Mouse (Mus musculus) thymus, postnatal 4 days (tissue): ENCODE measurements around the gene B4galt1.
"Not testable (repeated sequence)": the region's sequence is repeated elsewhere in the genome, so short reads cannot be mapped to it uniquely, and the experiment has no call there.

ENCODE experiments used
- DNase-seq: peaks from one replicate; pipeline ENCODE4 v3.0.0; 2021

Gene B4galt1

DNA sequence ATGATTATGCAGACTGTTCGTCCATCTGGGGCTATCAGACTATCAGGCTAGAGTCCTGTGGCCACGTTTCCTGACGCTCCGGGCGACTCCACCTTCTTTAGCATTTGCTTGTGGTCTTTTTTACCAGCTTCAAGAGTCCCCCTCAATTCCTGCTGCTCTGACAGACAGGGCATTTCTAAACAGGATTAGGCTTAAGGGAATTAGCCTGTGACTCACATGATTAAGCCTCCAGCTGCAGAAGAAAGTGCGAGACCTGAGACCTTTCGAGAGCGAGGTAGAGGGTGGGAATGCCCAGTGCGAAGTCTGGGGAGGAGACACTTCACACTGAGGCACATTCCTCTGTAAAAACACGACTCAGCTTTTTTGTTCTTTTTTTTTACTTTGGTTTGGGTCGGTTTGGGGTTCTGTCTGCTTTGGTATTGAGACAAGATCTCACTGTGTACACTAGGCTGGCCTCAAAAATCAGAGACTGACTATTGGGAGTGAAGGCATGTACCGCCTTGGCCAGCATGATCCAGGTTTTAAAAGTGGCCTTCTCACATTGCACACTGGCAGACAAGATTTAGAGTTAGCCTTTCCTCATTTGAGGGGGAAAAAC, 37.9 kb downstream of the B4galt1 start:
- DNase-seq, result no peak

DNA sequence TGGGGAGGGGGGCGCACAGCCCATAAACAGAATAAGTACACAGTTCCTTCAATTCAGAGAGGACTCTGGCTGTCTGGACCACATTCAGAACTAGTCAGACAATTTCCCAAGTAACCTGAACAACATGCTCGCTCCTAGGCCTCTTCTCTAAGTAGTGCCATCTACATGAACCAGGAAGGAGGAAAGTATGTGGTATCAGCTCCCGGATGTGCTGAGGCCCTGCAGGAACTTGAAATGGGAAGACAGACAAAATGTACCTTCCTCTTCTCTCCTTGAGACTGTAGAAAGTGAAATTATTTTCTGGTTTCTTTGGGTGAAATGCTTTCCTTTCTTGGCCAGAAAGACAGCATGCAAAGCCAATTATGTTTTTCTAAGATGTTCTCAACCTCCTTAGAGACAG, 38.7 kb downstream of the B4galt1 start:
- no peak for DNase-seq

DNA sequence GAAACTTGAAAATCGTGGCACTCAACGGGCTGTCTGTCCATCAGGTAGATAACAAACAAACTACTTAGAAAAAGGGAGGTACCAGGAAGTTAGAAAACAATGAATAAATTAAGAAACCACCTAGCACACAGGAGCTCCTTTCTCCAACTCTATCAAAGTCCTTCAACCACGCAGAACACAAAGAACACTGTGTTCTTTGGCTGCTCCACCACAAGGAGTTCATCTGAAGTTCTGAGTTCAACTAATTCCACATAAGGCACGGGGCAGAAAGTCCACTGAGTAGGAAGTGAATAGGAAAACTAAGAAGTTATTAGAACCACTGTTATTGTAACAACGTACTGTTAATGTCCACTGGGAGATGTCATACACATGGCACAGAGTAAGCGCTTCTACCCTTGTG, 39.4 kb downstream of the B4galt1 start:
- no peak for DNase-seq

DNA sequence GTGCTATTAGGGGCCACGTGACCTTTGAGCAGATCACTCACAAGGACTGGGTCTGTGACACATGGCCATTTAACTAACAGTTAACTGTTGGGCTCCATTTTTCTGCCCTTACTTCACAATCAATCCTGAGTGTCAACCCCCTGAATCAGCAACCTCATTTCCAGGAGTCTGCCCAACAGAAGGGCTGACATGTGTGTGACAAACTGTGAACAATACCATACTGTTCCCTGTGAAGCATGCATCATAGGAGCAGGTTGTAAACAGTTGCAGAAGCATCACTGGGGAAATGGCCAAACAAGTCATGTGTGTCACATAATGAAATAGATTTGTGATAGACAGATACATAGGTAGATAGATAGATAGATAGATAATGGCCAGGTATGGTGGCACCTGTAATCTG, 40.9 kb downstream of the B4galt1 start:
- no peak for DNase-seq

DNA sequence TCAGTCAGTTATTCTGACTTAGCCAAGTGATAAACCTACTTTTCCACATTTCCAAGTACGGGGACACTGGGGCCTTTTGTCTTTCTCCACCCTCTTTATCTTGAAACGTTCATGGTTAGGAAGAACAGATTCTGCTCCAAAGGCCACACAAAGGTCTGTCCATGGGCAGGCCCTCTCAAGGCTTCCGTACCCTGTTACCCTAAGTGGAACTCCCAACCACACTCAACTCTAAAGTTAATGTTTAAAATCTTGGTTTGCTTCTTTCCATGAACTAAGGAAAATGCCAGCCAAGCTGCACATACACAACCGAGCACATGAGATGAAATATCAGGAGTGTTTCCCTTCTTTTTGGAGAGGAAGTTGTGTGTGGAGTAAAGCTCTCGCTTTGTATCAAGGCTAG, 43.3 kb downstream of the B4galt1 start:
- no peak for DNase-seq

DNA sequence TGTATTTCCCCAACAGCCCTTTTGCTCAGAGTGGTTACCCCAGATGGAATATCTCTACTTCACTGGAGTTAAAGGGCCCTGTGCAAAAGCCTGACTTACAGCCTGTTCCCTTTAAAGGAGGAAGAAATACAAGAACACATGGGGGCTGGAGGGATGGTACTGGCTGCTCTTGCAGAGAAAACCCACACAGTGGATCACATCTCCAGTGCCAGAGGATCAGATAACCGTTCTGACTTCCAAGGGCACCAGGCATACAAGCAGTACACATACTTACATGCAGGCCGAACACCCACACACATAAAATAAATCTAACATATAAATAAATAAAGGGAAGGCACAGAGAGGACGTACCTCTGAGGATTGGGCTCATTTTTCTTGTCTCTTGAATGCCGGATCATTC, 46.4 kb downstream of the B4galt1 start:
- no peak for DNase-seq

DNA sequence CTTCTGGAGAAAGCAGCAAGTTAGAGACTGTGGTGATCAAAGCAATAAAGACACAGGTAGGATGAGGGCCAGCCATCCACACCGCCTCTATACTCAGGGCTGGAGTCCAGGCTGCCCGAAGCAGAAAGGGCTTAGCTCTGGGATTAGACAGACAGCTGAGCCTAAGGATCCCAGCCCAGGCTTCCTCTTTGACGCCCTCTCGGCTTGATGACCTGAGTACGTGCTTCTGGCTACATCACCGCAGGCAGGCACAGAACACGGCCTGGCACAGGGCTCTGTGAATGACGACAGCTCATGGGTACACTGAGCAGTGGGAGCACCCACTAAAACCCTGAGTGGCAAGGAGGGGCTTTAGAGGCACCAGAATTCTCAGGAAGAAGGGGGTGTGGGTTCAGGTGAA, 48.4 kb downstream of the B4galt1 start:
- DNase-seq, result no peak

DNA sequence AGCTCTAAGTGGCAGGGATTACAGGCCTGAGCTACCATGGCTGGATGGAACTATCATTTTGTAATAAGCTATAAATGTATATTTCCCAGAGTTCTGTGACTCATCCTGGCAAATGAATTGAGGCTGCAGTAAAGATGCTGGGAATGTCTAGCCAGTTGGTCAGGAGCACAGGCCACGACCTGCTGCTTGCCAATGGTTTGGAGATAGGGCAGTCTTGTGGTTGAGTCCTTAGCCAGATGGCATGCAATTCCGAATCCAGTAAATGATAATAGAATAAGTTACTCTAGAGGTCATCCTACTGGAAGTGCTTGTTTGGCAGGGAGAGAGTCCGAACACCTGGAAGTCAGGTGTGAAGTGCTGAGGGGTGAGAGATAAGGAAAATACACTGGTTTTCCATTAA, 51.0 kb downstream of the B4galt1 start:
- no peak for DNase-seq

DNA sequence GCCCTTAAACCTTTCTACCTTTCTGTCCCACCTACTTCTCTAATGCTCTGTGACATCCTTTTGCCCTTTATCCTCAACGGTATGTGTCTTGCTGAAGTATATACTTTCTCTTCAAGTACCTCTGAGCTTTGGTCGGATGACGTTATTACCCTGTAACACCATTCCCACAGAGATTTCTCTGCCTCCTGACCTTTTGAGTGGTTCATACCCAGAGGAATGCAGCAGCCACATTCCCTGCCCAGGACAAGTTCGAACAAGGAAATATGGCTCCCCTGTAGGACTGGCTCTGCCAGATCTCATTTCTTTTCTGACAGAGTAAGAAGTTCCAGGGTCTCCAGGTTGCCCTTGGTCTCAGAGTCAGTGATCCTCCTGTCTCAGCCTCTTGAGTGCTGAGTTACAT, 51.9 kb downstream of the B4galt1 start:
- no peak for DNase-seq

DNA sequence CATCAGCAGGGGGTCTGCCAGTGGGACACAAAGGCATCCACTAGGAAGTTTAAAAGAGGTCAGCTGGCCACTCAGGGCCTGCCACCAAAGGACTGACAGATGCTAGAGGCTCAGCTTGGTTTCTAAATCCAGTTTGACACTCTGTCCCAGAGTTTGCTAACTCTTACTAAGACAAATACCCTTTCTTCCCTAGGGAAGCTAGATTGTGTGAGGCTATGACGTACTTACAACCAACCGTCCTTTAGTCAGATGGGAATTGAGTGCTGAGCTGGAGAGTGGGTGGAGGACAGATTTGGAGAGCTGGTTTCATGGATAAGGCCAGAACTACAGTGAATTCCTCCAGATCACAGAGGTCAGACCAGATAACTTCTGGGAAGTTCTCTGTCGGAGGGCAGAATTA, 52.9 kb downstream of the B4galt1 start:
- no peak for DNase-seq

DNA sequence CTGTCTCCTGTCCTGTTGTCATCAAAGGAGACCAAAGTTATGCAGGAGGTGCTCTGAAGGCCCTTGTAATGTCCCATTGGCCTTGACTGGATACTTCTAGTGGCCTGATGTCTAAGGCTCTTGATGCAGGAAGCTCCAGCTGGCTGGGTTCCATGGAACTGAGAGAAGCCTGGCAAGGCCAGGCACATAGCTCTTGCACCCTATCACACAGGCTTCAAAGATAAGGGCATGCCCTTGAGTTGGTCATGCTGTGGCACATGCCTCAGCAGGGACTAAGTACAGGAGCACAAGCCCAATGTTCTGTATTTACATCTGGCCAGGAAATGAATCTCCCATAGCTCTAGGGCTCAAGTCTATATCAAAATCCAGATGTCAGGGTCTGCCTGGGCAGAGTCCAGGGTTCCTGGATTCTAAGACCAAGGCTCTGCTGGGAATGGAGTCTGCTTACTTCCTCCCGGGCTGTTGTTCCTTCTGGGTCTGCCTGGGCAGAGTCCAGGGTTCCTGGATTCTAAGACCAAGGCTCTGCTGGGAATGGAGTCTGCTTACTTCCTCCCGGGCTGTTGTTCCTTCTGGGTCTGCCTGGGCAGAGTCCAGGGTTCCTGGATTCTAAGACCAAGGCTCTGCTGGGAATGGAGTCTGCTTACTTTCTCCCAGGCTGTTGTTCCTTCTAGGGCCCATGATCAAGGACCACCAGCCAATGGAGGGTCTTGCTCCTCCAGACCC, 54.8 kb downstream of the B4galt1 start:
- DNase-seq, result not testable (repeated sequence)

DNA sequence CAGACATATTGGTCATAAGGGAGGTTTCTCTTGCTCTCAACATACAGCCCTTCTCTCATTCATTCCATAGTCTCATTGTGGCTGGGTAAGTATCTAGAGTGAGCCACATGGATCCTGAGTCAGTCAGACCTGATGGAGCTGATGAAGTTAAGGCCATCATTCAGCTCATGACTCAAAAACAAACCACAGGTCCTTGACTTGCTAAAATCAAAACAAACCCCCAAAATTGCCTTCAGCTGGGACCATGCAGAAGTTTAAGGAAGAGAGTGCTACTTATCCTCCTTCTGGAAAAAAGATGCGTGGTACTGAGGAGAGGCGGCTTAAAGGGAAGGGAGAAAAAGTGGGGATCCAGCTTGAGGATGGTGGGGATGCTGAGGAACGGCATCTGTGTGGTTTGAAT, 58.0 kb downstream of the B4galt1 start:
- no peak for DNase-seq

DNA sequence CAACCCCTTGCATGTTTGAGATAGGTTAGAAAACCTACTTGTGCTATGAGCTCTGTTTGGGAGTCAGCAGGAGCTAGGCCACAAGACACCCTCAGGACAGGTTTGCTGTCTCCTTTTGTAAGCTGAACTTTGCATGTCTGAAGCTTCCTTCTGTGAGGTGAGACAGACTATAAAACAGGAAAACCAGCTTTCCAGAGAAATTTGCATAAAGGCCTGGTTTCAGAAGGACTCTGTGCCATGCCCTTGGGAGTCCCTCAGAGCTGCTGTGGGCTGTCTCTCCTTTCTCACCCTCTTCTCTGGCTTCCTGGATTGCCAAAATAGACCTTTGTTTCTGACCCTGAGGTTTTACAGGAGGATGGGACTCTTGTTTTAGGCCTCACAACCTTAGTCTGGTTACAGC, 59.5 kb downstream of the B4galt1 start:
- DNase-seq, result no peak

DNA sequence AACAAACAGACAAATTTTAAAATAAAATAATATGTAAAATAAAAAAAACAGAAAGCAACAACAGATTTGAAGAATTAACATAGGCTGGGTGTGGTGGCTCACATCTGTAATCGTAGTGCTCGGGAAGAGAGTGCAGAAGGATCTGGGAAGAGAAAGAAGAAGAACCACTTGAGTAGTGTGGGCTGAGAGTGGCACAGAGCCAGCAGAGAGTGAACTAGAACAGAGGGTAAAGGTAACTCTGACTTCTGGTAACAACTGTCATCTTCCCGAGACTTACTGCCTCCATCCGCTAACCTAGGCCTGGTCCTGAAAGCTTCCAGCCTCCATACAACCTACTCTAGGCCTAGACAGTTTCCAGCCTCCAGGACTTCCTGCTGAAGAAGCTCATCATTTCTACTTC, 62.6 kb downstream of the B4galt1 start:
- no peak for DNase-seq

DNA sequence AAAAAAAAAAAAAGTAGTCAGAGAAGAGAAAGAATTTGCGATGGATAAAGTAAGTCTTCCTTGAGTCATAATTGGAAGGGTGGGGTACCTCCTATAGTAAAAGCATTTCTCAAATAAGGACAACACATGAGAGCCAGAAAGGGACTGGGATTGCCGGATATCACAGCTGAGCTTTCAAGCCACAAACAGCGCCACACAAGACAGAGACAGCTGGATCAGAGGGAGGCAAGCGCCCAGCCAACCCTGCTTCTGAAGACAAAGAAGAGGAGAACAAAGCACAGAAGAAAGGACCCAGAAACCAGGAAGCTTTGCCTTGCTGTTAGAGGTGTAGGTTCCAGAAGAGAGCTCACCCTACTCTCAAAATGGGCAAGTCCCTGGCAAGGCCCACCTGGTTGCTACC, 67.2 kb downstream of the B4galt1 start:
- peak; percentile 32 for DNase-seq

DNA sequence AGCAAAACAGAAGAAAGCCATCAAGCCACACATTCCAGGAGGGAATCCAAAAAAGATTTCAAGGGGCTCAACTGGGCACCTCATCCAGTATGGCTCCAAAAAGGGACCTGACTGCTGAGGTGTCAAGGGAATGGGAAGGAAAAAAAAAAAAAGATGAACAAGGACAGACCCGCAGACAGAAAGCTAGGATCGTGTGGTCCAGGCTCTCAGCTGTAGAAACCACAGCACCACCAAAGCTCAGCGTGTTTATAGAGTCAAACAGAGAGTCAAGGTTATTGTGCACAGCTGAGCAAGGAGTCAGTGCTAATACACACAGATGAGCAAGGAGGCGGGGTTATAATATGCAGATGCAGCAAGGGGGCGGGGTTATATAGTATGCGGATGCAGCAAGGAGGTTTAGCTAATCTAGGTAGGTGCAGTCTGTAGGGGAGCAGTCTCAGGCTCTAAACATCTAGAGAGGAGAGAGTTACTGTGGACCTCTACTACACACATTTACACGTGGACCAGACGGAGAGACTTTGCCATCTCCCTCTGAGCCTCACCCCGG, 68.1 kb downstream of the B4galt1 start:
- peak; percentile 34 for DNase-seq

DNA sequence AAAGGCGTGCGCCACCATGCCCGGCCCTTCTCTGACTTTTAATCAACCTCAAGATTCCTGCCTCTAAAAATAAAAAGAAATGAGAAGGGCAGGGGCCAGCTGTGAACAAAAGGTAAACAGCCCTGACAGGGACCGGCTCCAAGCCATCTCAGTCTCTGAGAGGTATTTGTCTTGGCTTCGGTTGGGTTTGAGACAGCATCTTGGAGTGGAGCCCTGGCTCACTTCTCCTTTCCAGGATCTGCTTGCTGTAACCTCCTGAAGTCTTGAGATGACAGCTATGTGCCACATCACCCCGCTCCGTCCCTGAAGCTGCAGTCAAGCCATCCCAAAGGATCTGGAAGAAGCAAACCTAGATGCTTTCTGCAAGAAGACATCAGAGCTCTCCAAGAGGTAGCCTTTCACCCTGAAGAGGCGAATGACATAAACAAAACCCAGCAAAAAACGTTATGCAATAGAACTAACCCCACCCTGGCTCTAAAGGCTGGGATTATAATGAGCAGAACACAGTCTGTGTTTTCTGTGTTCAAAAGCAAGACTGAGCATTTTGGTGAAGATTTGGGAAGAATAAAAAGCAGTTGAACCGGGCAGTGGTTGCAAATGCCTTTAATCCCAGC, 69.1 kb downstream of the B4galt1 start:
- no peak for DNase-seq

DNA sequence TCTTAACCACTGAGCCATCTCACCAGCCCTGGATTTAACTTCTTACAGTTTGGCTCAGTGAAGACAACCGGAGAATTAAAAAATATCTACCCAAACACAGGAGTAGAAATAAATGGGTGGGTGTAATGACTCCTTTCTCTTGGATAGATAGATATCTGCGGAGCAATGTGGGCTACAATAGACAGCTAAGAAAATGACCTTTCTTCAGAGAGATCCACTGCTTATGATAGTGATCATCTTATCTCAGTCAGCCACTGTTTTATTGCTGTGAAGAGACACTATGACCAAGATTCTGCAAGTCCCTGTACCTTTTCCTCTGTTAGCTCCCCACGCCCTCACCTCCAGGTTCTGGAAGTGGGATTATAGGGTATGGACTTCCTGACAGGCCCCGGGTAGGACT, 70.8 kb downstream of the B4galt1 start:
- DNase-seq, result no peak

DNA sequence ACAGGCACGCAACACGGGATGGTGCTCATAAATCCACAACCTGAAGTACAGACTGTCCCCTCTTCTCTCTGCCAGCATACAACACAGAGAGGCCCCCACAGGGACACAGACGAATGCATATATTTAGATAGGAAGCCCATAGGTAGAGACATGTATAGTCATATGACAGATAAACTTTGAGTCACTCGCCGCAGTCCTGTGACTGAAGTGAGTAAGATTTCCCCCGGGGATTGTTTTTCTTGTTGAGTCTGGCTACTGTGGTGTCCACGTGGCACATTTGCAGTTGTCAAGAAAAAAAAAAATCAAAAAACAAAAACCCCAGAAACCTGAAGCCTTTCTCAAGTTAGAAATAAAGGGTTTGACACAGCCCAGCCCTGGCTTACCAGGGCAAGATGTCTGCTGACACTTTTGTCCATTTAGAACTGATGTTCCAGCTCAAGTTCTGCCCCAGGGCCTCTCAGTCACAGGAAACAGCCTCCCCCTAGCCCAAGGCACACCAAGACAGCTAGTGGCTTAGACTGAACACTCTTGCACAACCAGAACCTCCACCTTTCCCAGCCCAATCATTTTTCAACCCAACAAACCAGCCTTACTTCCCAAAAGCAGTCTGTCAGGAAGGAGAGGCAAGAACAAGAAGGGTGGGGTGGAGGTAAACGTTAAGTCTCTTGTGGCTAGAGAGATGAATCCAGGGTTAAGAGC, 71.9 kb downstream of the B4galt1 start:
- DNase-seq, result no peak

DNA sequence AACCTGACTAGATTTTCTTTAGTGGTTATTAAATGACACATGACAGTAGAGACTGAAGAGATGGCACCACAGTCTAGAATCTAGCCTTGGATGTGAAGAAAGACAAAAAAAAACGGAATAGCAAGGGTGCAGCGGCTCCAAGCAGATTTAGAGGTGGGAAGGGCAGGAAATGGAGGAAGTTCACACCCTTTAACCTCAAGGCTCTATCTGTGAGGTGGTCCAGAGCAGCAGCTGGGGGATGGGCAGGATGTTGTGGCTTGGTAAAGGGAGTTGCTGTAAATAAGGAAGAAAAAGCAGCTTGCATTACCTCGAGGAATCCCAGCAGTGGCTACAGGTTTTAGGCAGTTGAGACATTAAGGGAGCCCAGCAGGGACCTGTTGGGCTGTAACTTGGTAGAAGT, 72.7 kb downstream of the B4galt1 start:
- peak; percentile 82 for DNase-seq

DNA sequence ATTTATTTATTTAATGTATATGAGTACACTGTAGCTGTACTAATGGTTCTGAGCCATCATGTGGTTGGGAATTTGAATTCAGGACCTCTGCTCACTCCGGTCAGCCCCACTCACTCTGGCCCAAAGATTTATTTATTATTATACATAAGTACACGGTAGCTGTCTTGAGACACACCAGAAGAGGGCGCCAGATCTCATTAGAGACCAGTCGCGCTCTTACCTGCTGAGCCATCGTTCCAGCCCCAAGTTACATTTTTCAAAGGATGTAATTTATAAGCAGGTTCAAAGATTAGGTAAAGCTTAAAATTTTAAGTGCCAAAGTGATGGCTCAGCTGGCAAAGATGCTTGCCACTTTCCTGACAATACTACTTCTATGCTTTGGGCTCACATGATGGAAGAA, 75.1 kb downstream of the B4galt1 start:
- peak; percentile 54 for DNase-seq

DNA sequence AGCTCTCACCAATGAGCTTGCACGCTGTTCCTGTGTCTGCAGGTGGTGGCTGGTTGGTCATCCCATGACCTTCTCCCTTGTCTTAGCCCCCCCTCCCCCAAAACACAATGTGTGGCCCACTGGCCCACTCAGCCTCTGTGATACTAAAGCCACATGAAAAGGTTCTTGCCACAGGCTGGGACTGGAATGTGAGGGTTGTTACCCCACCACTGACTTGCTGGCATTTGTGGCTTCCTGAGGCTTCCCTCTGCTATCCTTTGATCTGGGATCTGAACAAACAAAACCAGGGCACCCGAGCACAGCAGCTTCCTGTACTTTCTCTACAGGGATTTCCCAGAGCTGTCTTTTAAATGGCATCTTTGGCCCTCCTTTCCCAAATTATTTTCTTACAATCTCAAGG, 76.7 kb downstream of the B4galt1 start:
- no peak for DNase-seq

DNA sequence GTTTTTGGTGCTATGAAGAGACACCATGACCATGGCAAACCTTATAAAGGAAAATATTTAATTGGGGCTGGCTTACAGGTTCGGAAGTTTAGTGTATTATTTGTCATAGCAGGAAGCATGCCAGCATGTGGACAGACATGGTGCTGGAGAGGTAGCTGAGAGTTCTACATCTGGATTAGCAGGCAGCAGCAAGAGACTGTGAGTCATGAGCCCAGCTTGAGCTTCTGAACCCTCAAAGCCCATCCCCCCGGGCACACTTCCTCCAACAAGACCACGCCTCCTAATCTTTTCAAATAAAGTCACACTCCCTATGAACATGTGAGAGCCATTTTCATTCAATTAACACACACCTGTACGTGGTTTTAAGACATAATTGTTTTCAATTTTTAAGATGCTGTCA, 77.4 kb downstream of the B4galt1 start:
- DNase-seq, result peak; percentile 57
